Mouse (Mus musculus) right cerebral cortex, postnatal 4 days (tissue): ENCODE data around the gene Lamc3.

Source experiments
- DNase-seq: peaks from one replicate; pipeline ENCODE4 v3.0.0-alpha.2; 2022

Lamc3 gene

DNA sequence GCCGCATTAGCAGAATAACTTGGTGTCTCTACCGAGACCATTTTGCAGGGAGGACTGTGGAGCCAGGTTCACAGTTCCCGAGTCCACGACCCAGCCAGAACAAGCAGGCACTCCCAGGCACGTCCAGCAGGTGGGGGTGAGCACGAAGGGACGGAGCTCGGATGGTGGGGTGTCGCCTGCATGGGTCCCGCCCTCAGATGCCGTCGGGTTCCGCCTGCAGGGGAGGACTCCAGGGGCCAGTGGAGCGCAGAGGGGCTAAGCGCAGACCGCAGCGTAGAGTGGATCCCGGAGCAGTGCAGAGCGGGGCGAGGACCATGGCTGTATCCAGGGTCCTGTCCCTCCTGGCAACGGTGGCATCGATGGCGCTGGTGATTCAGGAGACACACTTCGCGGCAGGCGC is at the start of gene Lamc3:
Gene Lamc3 (plus strand): TSS at position 262 of the 400 bp plus-strand sequence.
- DNase-seq, result peak; percentile 46

GRCm38 (mm10) chr2:31838868-31839267 is 48.2 kb upstream of the Lamc3 start:
- DNase-seq, result no peak

DNA sequence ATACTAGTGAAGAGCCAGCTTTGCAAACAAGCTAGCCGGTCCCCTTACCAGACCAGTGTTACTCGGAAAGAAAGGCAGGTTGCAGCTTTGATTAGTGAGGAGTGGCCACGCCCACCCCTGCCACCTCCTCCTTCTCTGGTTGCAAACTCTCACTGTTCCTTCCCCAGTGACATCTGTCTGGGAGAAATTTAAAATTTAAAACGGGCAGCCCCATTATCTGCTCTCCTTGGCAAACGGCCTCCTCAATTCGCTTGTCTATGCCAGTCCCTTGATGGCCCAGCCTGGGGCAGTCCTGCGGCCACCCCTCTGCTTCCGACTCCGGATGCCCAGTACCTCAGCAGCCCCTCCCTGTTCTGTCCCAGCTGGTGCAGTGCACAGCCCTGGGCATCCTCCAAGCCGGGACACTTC is 42.4 kb upstream of the Lamc3 start:
- DNase-seq, result no peak

DNA sequence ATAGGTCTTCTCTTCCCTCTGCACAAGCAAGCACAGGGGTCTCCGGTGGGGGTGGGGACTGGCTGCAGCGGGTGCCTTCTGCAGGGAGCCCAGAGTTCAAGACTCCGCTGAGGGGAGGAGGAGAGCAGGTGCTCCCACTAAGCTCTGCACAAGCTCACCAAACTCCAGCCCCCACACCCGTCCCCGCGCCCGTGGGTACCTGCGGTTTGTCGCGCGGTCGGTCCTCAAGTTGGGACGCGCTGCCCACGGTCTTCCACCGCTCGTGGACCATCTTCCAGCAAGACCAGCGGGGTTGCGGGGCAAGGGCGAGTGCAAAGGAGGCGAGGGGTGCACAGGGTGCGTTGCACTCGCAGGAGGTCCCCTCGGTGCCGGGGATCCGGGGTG is 41.6 kb upstream of the Lamc3 start:
- no peak for DNase-seq

GRCm38 (mm10) chr2:31845896-31846691 is 41.0 kb upstream of the Lamc3 start, which contains the start of gene Fibcd1:
TSS of gene Fibcd1 (minus strand) at chr2:31846005.
- peak; percentile 53 for DNase-seq

DNA sequence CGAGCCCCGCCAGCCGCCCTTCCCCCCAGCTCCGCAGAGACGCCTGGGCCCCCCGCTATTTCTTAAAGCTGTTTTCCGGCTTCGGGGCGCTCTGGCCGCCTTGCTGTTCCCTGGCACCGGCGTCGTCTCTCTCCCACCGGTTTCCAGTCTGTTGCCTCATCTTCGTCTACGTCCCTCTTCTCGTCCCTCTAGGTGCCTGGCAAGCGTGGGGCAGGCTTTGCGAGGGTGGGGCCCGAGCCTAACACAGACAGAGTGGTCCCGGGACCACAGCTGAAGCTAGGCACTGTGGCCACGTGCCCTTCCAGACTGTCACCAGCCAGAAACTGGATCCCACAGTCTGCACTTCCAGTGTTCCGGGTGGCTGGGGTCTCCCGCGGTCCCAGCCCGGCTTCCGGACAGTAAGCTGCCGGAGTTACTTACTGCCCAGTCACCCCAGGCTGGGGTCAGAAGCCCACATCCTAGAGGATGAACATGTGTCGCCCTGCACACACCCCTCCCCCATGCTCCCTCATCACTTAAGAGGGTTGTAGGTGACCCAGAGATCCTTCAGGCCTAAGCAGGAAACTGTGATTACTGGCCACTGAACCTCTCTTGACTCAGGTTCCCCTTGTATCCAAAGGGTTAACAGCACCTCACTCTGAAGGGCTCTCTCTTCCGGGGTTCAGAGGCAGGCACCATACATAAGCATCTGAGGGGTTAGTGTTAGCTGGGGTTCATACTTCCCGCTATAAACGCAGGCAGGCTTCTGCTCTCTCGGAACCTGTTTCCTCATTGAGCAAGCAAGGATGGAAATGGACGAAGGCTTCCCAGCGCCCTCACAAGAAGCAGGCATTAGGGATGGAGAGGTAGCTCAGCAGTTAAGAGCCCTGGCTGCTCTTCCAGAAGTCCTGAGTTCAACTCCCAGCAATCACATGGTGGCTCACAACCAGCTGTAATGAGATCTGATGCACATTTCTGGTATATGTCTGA is 40.1 kb upstream of the Lamc3 start:
- DNase-seq, result no peak

DNA sequence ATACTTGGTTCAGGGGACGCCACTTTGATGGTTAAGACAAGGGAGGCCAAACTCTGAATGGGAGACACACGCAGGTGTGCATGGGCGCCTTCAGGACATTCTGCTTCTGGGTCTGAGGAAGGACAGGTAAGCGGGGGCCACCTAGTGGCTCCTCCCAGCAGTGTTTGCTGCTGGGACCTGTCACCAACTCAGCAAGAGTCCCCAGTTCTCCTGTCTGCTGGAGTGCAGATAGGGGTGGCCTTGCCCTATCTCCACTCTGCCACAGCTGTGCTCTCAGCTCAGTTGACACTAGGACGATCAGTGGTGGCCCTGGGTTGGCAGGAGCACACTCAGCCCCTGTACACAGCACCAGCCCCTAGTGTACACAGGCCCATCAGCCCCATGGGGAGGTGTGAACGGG is 39.2 kb upstream of the Lamc3 start:
- no peak for DNase-seq

DNA sequence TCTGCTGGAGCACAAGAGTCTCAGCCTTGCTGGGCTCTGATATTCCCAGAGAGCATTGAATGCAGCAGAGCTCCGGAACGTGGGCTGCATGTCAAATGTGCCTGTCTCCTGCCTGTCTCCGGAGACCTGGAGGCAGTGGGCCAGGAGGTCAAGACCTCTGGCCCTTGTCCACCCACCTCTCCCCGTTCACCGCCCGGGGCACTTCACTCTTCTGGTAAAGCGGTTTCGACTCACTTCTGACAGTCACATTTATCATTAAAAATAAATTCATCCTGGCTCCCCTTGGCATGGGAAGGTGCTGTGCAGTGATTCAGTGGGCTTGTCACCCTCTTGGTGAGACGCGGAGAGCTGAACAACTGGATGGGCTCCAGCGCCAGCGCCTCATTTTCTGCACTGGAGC is 37.0 kb upstream of the Lamc3 start:
- no peak for DNase-seq

GRCm38 (mm10) chr2:31855991-31856390 is 31.1 kb upstream of the Lamc3 start:
- no peak for DNase-seq

DNA sequence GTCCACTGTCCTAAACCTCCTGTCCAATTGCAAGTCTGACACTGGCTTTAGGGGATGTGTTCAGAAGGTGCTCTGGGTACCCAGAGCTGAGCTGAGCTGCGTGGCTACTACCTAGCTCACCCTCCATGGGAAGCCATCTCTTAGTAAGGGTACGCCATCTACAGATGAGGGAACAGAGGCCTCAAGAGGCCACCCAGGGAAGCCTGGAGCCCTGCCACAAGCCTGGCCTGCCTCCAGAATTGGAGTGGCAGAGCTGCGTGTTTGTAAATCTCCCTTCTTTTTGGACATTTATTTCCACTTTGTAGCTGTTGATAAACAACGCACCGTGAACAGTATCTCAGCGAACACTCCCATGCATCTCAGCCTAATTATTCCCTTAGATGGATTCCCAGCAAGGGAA is 29.9 kb upstream of the Lamc3 start:
- peak; percentile 62 for DNase-seq

DNA sequence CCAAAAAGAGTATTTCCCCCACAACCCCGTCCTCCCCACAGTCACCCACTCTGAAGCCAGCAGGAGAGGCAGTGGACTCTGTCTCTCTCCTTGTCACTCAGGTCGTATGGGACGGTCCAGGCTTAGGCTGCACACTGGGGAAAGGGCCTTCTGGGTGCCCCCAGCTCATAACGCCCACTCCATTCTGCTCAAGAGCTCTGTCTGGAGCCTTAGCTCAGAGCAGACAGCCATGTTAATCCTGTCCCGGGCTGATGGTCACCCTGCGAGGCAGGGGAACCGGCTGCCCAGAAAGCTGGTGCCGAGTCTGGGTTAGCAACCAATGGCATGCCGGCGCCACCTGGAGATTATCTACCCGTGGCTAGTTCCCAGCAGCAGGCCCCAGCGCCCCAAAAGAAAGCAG is 28.6 kb upstream of the Lamc3 start:
- DNase-seq, result no peak

GRCm38 (mm10) chr2:31862919-31863318 is 24.2 kb upstream of the Lamc3 start:
- no peak for DNase-seq

DNA sequence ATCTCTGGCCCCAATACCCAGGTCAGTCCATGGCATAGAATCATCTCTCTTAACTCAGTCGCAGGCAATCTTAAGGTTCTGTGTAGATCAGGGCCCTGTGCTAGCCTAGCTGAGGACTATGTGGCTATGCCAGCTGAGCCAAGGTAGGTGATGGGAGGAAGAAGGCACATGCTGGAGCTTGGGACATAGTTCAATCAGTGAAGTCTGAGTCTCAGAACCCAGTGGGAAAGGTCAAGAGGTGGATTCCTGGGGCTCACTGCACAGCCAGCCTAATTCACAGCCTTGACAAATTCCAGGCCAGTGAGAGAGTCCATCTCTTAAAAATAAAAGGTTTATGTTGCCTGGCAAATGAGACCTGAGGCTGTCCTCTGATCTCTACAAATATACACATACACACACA is 23.3 kb upstream of the Lamc3 start:
- no peak for DNase-seq

DNA sequence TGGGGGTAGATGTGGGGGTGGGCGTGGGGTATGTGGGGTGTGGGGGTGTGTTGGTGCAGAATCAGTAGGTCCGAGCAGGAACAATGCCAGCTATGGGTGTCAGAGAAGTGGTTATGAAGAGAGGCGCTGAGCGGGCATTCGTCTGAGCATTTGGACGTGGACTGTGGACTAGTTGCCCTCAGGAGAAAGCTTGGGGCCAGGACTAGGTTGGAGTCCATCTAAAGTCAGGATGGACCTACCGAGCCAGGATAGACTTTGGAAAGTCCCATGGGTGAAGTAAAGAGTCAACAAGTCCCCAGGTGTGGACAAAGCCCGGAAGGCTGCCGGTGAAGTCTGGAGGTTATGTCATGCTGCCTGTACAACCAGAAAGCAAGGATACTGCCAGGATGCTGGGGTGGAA is 22.2 kb upstream of the Lamc3 start:
- DNase-seq, result no peak

DNA sequence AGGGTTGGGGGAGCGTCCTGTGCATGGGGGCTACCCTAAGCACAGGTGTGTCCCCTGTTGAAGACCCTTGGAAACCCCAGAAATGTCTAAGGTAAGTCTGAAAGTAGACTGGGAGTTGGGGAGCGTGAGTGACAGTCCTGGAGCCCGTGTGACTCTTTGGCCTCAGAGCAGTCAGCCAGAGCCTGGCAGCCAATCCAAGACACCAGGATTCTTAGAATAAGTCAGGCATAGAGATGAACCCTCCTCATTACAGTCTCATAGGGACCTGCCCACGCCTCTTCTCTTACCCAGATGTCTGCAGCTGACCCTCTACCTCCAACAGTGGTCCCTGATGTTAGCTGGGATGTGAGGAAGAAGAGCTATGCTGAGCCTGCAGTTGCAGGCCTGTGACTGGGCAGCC is 21.8 kb upstream of the Lamc3 start:
- no peak for DNase-seq

- DNase-seq, result no peak
These were observed 21.3 kb upstream of the Lamc3 start for GRCm38 (mm10) chr2:31865794-31866193.

GRCm38 (mm10) chr2:31867773-31868537 is 19.1 kb upstream of the Lamc3 start:
- DNase-seq, result no peak

DNA sequence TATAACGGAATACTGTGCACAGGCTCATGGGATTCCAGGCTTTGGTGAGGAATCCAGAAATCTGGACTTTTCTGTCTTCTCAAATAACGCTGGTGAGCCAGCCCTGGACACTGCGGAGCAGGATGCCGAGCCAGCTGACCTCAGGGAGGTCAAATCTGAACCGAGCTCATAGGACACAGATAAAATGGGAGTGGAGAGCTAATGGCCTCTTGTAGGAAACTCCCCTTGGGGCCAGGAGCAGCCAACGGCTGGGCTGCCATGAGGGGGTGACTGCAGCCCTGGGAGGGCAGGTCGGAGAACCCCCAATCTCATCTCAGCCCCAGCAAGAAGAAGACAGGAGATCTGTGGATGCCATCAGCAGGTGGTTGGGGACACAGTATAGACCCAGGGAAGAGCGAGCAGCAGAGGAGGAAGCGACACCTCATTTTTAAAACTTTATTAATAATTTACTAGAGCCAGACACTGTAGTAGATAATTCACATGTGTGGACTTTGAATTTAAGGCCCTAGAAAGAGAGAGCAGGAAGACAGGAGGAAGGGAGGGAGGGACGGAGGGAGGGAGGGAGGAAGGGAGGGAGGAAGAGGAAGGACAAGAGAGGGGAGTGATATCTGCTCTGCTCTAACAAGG is 18.4 kb upstream of the Lamc3 start:
- DNase-seq, result no peak

DNA sequence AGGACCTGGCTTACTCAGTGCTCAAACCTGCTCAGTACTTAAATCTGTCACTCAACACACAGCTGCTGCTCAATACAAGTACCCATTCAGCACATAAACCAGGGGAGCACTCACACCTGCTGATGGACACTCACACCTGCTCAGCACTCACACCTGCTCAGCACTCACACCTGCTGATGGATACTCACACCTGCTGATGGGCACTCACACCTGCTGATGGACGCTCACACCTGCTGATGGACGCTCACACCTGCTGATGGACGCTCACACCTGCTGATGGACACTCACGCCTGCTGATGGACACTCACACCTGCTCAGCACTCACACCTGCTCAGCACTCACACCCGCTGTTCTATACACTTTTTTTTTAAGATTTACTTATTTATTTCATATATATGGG is 17.4 kb upstream of the Lamc3 start:
- no peak for DNase-seq

DNA sequence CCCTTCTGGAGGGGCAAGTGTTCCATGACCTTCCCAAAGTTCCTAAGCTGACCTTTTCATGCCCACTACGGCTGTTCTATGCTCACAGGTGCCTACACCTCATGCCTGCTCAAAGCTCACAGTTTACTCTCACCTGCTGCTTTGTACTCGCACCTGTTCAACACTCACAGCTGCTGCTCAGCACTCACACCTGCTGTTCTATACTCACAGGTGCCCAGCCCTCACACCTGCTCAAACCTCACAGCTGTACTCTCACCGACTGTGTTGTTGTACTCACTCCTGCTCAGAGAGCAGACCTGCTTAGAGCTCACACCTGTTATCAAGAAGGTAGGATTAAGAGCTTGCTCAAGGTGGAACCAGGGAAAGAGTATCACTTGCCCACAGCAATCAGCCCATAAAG is 16.4 kb upstream of the Lamc3 start:
- no peak for DNase-seq

DNA sequence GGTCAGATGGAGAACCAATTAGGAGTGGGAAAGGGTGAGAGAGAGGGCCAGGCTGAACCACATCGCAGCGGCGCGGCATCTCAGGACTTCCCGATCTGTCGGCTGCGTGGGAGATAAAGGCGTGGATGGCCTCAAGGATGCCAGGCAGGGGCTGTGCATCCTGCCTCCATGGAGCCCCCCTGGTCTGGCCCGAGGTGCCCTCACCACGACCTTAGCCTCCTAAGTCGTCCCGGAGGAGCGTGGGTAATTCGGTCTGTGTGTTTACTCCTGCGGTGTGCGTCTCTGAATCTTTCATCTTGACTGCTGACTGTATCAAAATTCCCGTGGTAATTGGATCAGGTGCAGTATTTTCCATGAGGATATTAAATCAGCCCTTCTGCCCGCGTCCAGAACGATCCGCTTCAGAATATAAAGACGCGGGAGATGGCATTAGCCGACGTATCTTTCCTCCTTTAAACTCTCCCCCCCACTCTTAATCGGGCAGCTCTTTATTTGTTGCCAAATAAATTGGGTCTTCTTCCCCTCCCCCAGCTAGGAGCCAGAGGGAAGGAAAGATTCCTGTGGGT is 12.7 kb upstream of the Lamc3 start:
- no peak for DNase-seq

- DNase-seq, result no peak
These were observed 10.6 kb upstream of the Lamc3 start for GRCm38 (mm10) chr2:31876446-31876845.
